ENCODE assay signal across 8 mouse cellular contexts in the genomic region with DNA sequence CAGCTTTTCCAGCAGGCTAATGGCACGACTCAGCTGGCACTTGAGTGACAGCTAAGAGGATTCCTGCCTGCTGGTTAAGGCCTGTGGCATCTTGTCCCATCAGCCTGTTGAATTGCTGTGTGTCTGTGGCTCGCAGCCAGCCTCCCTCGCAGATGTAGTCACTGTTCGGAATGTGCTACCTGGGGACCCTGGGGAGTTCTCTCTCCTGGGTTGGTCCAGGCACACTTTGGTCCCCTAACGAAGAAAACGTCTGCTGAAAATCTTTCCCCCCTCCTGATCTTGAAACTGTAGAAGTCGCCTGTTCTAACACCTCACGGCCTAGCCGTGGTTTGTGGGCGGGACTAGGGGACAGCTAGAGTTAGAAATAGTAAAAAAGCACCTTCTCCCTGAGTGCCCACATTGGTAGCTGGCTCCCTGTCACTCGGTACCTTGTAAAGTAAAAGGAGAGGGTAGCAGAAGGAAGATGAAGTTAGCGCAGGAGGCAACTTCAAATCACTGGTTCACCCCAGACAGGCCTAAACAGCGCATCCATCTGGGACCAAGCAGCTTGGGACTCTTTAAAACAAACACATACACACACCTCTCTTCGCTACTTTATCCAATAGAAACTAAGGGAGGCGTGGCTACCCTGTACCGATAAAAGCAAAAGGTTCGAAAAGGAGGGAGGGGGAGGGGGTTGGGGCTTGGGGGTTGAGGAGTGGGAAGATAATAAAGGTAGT. TPM values are rescaled to one million over a fixed set of nuclear protein-coding genes. Genes with fewer than 3 reads are reported as not detected.
A peak's percentile ranks its signal among the peaks of the same experiment; 100 is the strongest.
DNase-seq lines count a peak whose midpoint lies in the region; ATAC-seq lines count a peak whose summit lies in the region.

No protein-coding gene starts in this region.

- peak overlapping the region; percentile 38 for H3K9ac ChIP-seq in forebrain, embryonic 16.5 days (replicated peaks; ENCODE audit: low read depth, low read length)
- no peak overlapping the region for H3K9ac ChIP-seq in intestine, embryonic 15.5 days

- ATAC-seq in frontal cortex, adult (ENCODE audit: low TSS enrichment), result peak; percentile 55; the same call in 1 of the 2 replicates
- peak; percentile 87 for ATAC-seq in forebrain, embryonic 16.5 days
- peak; percentile 75 for ATAC-seq in intestine, embryonic 15.5 days
- ATAC-seq in megakaryocyte, adult 5-6 weeks (ENCODE audit: poor library complexity, severe bottlenecking), result peak; percentile 3; the same call in 1 of the 2 replicates

- DNase-seq in frontal cortex, postnatal 14 days (ENCODE audit: low spot score in 2 of 2), result no peak
- DNase-seq in MEL-GATA-1-ER (ENCODE audit: extremely low read depth, low read depth), result peak; percentile 46
- DNase-seq in yolk sac, embryonic 10.5 days (ENCODE audit: low spot score), result peak; percentile 9
- no peak for DNase-seq in ovary, adult 18-20 months (ENCODE audit: low spot score)

- peaks cover 11% of the 10 kb centered on the region for H3K4me1 ChIP-seq in forebrain, embryonic 16.5 days (replicated peaks; ENCODE audit: control insufficient read depth, insufficient read depth, low read length)
- no peaks in the 10 kb centered on the region for H3K4me1 ChIP-seq in intestine, embryonic 15.5 days (replicated peaks)

- WGBS in forebrain, embryonic 16.5 days, result 12% methylated on average over 17 of the region's 17 CpGs
- 26% methylated on average over 17 of the region's 17 CpGs for WGBS in intestine, embryonic 15.5 days

- H3K27ac ChIP-seq in forebrain, embryonic 16.5 days (ENCODE audit: low read length), result no peak overlapping the region
- peak overlapping the region; percentile 33 for H3K27ac ChIP-seq in intestine, embryonic 15.5 days

- no peaks in the 10 kb centered on the region for H3K9me3 ChIP-seq in forebrain, embryonic 16.5 days (ENCODE audit: control insufficient read depth, low read length)
- H3K9me3 ChIP-seq in intestine, embryonic 15.5 days, result no peaks in the 10 kb centered on the region

- peak overlapping the region; percentile 54 for H3K4me2 ChIP-seq in forebrain, embryonic 16.5 days (ENCODE audit: low read length)
- peak overlapping the region; percentile 57 for H3K4me2 ChIP-seq in intestine, embryonic 15.5 days (replicated peaks)

- no peaks in the 10 kb centered on the region for H3K36me3 ChIP-seq in forebrain, embryonic 16.5 days (ENCODE audit: control insufficient read depth, insufficient read depth)
- H3K36me3 ChIP-seq in intestine, embryonic 15.5 days, result no peaks in the 10 kb centered on the region

- H3K4me3 ChIP-seq in forebrain, embryonic 16.5 days (replicated peaks; ENCODE audit: low read length), result peak overlapping the region; percentile 40
- peak overlapping the region; percentile 38 for H3K4me3 ChIP-seq in intestine, embryonic 15.5 days (replicated peaks)

- H3K27me3 ChIP-seq in forebrain, embryonic 16.5 days (replicated peaks; ENCODE audit: control insufficient read depth, insufficient read depth, low read length), result no peaks in the 10 kb centered on the region
- no peaks in the 10 kb centered on the region for H3K27me3 ChIP-seq in intestine, embryonic 15.5 days (replicated peaks)

RNA-seq across cellular contexts. Expression of gene Lnx1, which starts 1.2 kb away (rescaled TPM):
- 4.9 and 6.1 TPM in 2 replicates for polyA plus RNA-seq in forebrain, embryonic 16.5 days (2015; fragmentation: Nextera tagmentation; extraction: Ambion mirVana)
- polyA plus RNA-seq in intestine, embryonic 15.5 days (2015; fragmentation: Nextera tagmentation; extraction: Ambion mirVana), result 5.9 and 6.0 TPM in 2 replicates
- not detected in 2 replicates for total RNA-seq in megakaryocyte, adult 5-6 weeks (2015)
- total RNA-seq in megakaryocyte, adult 5-6 weeks (2017), result not detected in 2 replicates

Comparison
In these comparisons a context has a peak if more than half of its experiments do, and no peak if none do; other contexts are left out.
1. ATAC-seq: peak in every context shown above with its lines; median percentile 87 in forebrain, embryonic 16.5 days; 75 in intestine, embryonic 15.5 days; 55 in frontal cortex, adult; 3 in megakaryocyte, adult 5-6 weeks.
2. DNase-seq: peak in MEL-GATA-1-ER (single experiment) and yolk sac, embryonic 10.5 days (single experiment); none in frontal cortex, postnatal 14 days (0 of 2) and ovary, adult 18-20 months (single experiment).